Mouse (Mus musculus) kidney, embryonic 15.5 days (tissue): ENCODE results near the gene Gm7075. TPM values are rescaled to one million over a fixed set of nuclear protein-coding genes. Genes with fewer than 3 reads are reported as not detected.
A peak's percentile ranks its signal among the peaks of the same experiment; 100 is the strongest.
"Not testable (repeated sequence)": the region's sequence is repeated elsewhere in the genome, so short reads cannot be mapped to it uniquely, and the experiment has no call there.

ENCODE experiments used
- ATAC-seq: fragments of 200-750 bp; cut with Nextera tagmentation; replicated peaks from 2 replicates; pipeline ENCODE4 v1.8.0; 2017; ENCODE audit warnings: moderate TSS enrichment; ENCODE audit not compliant: low FRiP score
- H3K27ac ChIP-seq: fragments of 300-500 bp; sonication (generic); 2 replicates; pipeline ENCODE4 v1.5.1; 2015; ENCODE audit warnings: mild to moderate bottlenecking, inconsistent platforms
- H3K27me3 ChIP-seq: fragments of 300-500 bp; sonication (generic); 2 replicates; pipeline ENCODE4 v1.6.1; 2015; ENCODE audit warnings: inconsistent platforms
- H3K36me3 ChIP-seq: fragments of 300-500 bp; sonication (generic); 2 replicates; pipeline ENCODE4 v1.6.1; 2015; ENCODE audit warnings: inconsistent platforms
- H3K4me1 ChIP-seq: fragments of 300-500 bp; sonication (generic); 2 replicates; pipeline ENCODE4 v1.6.1; 2015; ENCODE audit warnings: inconsistent platforms
- H3K4me2 ChIP-seq: fragments of 300-500 bp; sonication (generic); 2 replicates; pipeline ENCODE4 v1.6.1; 2015; ENCODE audit warnings: moderate library complexity, mild to moderate bottlenecking, inconsistent platforms
- H3K4me3 ChIP-seq: fragments of 300-500 bp; sonication (generic); replicated peaks from 2 replicates; pipeline ENCODE4 v1.5.1; 2015; ENCODE audit warnings: mild to moderate bottlenecking, inconsistent platforms
- H3K9ac ChIP-seq: fragments of 300-500 bp; sonication (generic); 2 replicates; pipeline ENCODE4 v1.6.1; 2015; ENCODE audit warnings: mild to moderate bottlenecking, inconsistent platforms
- H3K9me3 ChIP-seq: fragments of 300-500 bp; sonication (generic); replicated peaks from 2 replicates; pipeline ENCODE4 v1.6.1; 2016; ENCODE audit warnings: inconsistent platforms
- WGBS: fragments of 180-500 bp; shearing (Covaris S2); methylation state at CpG from one replicate; pipeline ENCODE4 v1.1.7; 2015; ENCODE audit warnings: mixed read lengths; 5-methylcytosine and 5-hydroxymethylcytosine counted together
- polyA plus RNA-seq: library from polyadenylated mRNA; unstranded; fragments of >200 nt; fragmentation: Nextera tagmentation; extraction: Ambion mirVana; gene quantifications from 2 replicates; pipeline ENCODE4 v1.2.1, GENCODE M21; 2015

Gene Gm7075
- polyA plus RNA-seq = not detected in 2 replicates

GRCm38 (mm10) chr10:63421739-63422735 is at the start of gene Gm7075:
Gene Gm7075, minus strand, starts transcription at chr10:63421789.
- Histone ChIP-seq H3K4me1 (no peaks in the 10 kb centered on the region), H3K9me3 (no peaks in the 10 kb centered on the region), H3K9ac (no peak within 1 kb of the TSS), H3K27me3 (no peaks in the 10 kb centered on the region), H3K27ac (no peak within 1 kb of the TSS), H3K36me3 (no peaks in the 10 kb centered on the region), H3K4me3 (no peak within 1 kb of the TSS), H3K4me2 (no peak within 1 kb of the TSS)
- ATAC-seq = no peak
- WGBS = 89% methylated on average over 18 of the region's 18 CpGs

- Histone ChIP-seq H3K4me1 (0 out of 2 replicates have a peak, but pooled peaks cover 14% of the 10 kb centered on the region), H3K27ac (no peak overlapping the region), H3K4me3 (no peak overlapping the region), H3K9me3 (no peaks in the 10 kb centered on the region), H3K4me2 (no peak overlapping the region), H3K27me3 (no peaks in the 10 kb centered on the region), H3K9ac (no peak overlapping the region), H3K36me3 (no peaks in the 10 kb centered on the region)
- ATAC-seq = no peak
- 36% methylated on average over 5 of the region's 5 CpGs for WGBS
Observed at GRCm38 (mm10) chr10:63460935-63461334, 39.3 kb upstream of the Gm7075 start.

DNA sequence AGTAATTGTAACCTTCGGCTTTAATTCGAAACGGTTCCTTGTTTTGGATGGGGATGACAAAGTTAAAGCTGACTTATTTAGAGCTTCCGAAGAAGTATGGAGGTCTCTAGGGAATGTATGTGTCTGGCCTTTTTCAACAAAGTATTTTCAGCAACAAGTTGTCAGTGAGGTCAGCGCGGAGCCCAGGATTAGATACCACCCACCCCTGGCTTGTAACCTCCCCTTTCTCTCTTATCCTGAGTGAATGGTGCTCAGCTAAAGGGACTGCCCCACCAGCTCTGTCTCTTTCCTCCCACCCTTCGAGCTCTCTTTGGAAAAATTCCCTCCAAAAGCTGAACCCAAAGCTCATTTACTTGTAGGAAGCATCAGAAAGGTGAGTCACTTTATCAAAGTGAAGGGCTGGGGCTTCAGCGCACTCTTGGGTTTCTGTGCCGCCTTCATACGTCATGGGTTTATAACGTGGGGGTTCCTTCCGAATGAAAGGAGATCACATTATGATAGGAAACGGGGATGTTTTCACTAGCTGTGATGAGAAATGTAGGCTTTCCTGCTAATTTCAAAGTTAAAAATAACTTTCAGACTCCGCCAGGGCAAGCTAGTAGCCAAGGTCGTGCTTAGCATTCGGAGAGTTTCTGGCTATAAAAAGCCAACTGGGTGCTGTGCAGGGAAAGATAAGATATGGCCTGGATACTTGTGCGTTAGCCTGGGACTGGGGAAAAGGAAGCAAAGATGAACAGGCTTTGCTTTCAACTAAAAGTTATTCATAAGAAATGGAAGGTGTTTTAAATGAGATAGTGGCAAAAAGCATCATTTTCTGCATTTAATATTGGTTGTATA is 35.9 kb upstream of the Gm7075 start:
- Histone ChIP-seq H3K36me3 (no peaks in the 10 kb centered on the region), H3K9ac (no peak overlapping the region), H3K4me3 (peak overlapping the region; percentile 10), H3K4me1 (0 out of 2 replicates have a peak, but pooled peaks cover 18% of the 10 kb centered on the region), H3K27ac (peak overlapping the region; percentile 52; the same call in 1 of the 2 replicates), H3K4me2 (peak overlapping the region; percentile 45), H3K27me3 (no peaks in the 10 kb centered on the region), H3K9me3 (no peaks in the 10 kb centered on the region)
- ATAC-seq = no peak
- WGBS = 50% methylated on average over 17 of the region's 17 CpGs

- Histone ChIP-seq H3K9ac (no peak overlapping the region), H3K9me3 (no peaks in the 10 kb centered on the region), H3K36me3 (no peaks in the 10 kb centered on the region), H3K27me3 (no peaks in the 10 kb centered on the region), H3K4me1 (0 out of 2 replicates have a peak, but pooled peaks cover 13% of the 10 kb centered on the region), H3K27ac (peak overlapping the region; percentile 25; the same call in 1 of the 2 replicates), H3K4me3 (no peak overlapping the region), H3K4me2 (no peak overlapping the region)
- 44% methylated on average over 8 of the region's 8 CpGs for WGBS
- ATAC-seq = peak; percentile 62; the same call in 1 of the 2 replicates
Observed at GRCm38 (mm10) chr10:63455110-63455878, 33.7 kb upstream of the Gm7075 start.

DNA sequence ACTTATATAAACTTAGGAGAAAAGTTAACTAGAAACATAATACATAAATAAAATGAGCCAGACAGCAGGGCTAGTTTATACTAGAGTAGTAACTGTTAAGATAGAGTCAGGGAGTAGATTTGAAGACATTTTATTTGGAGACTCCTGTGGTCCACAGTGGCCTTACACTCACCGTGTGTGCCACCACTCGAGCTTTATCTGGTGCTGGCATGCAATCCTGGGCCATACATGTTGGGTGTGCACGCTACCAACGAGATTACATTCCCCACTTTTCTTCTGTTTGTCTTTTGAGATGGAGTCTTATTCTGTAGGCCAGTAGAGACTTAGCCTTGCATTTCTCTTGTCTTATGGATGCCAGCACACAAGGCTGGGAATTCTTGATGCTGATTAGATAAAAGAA is 32.3 kb upstream of the Gm7075 start:
- H3K27ac ChIP-seq = no peak overlapping the region
- no peaks in the 10 kb centered on the region for H3K27me3 ChIP-seq
- H3K9ac ChIP-seq = no peak overlapping the region
- no peaks in the 10 kb centered on the region for H3K36me3 ChIP-seq
- no peaks in the 10 kb centered on the region for H3K9me3 ChIP-seq
- no peak overlapping the region for H3K4me2 ChIP-seq
- H3K4me3 ChIP-seq = no peak overlapping the region
- WGBS = 91% methylated on average over 4 of the region's 4 CpGs
- H3K4me1 ChIP-seq = 0 out of 2 replicates have a peak, but pooled peaks cover 13% of the 10 kb centered on the region
- no peak for ATAC-seq

- not testable (repeated sequence) for H3K4me1 ChIP-seq, H3K4me3 ChIP-seq, ATAC-seq, H3K27me3 ChIP-seq, H3K4me2 ChIP-seq, H3K9me3 ChIP-seq, H3K27ac ChIP-seq, H3K9ac ChIP-seq, H3K36me3 ChIP-seq
- WGBS = 76% methylated on average over 13 of the region's 13 CpGs
Observed at GRCm38 (mm10) chr10:63444602-63445387, 23.2 kb upstream of the Gm7075 start.

- H3K36me3 ChIP-seq = no peaks in the 10 kb centered on the region
- 64% methylated on average over 7 of the region's 7 CpGs for WGBS
- no peak overlapping the region for H3K4me2 ChIP-seq
- no peaks in the 10 kb centered on the region for H3K27me3 ChIP-seq
- no peak overlapping the region for H3K9ac ChIP-seq
- no peak overlapping the region for H3K27ac ChIP-seq
- ATAC-seq = no peak
- H3K4me1 ChIP-seq = no peaks in the 10 kb centered on the region
- H3K4me3 ChIP-seq = no peak overlapping the region
- H3K9me3 ChIP-seq = no peaks in the 10 kb centered on the region
Observed at GRCm38 (mm10) chr10:63439694-63440228, 18.2 kb upstream of the Gm7075 start.

GRCm38 (mm10) chr10:63438736-63439262 is 17.2 kb upstream of the Gm7075 start:
- Histone ChIP-seq H3K4me1 (no peaks in the 10 kb centered on the region), H3K27me3 (no peaks in the 10 kb centered on the region), H3K4me2 (no peak overlapping the region), H3K27ac (no peak overlapping the region), H3K36me3 (no peaks in the 10 kb centered on the region), H3K9me3 (no peaks in the 10 kb centered on the region), H3K4me3 (no peak overlapping the region), H3K9ac (no peak overlapping the region)
- no peak for ATAC-seq

DNA sequence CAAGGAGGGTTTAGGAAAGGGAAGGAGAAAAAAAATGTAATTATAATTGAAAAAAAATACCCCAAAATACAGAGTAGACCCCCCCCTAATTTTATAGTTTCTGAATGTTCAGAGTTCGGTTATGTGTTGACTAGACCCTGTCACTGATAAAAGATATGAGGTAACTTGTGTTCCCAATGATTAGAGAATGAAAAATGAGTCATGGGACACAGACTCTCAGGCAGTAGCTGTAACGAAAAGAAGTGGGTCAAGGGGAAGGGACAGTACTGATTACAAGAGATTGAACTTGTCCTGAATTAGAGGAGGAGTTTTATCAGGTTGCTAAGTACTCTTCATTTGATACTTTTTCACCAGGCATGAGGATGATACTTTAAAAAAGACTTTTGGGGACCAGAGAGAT is 11.3 kb upstream of the Gm7075 start:
- WGBS = 69% methylated on average over 2 of the region's 2 CpGs
- H3K27me3 ChIP-seq = no peaks in the 10 kb centered on the region

GRCm38 (mm10) chr10:63432099-63432498 is 10.5 kb upstream of the Gm7075 start:
- 89% methylated on average over 8 of the region's 8 CpGs for WGBS

More for the DNA sequence above, 11.3 kb upstream of the Gm7075 start:
- no peak overlapping the region for H3K4me3 ChIP-seq
- H3K4me2 ChIP-seq = no peak overlapping the region
- no peak for ATAC-seq
- H3K27ac ChIP-seq = no peak overlapping the region
- H3K9me3 ChIP-seq = no peaks in the 10 kb centered on the region
- no peak overlapping the region for H3K9ac ChIP-seq
- H3K4me1 ChIP-seq = 0 out of 2 replicates have a peak, but pooled peaks cover 3% of the 10 kb centered on the region
- no peaks in the 10 kb centered on the region for H3K36me3 ChIP-seq

More at GRCm38 (mm10) chr10:63432099-63432498, 10.5 kb upstream of the Gm7075 start:
- 0 out of 2 replicates have a peak, but pooled peaks cover 3% of the 10 kb centered on the region for H3K4me1 ChIP-seq
- H3K27me3 ChIP-seq = no peaks in the 10 kb centered on the region
- H3K9me3 ChIP-seq = no peaks in the 10 kb centered on the region
- H3K27ac ChIP-seq = no peak overlapping the region
- no peak for ATAC-seq
- no peak overlapping the region for H3K4me3 ChIP-seq
- H3K36me3 ChIP-seq = no peaks in the 10 kb centered on the region
- no peak overlapping the region for H3K4me2 ChIP-seq
- H3K9ac ChIP-seq = no peak overlapping the region
